Mouse (Mus musculus): Measurements from ENCODE around the gene Macf1.

GRCm38 (mm10) chr4:123433171-123433570 is 251.0 kb downstream of the Macf1 start:
- TF ChIP-seq POLR2A (IDR thresholded peaks at IDR 0.05; ENCODE audit: insufficient read depth, low read length): no peak
- no peak for TF ChIP-seq CTCF (IDR thresholded peaks at IDR 0.05; ENCODE audit: low read depth, low read length)
- no peak for TF ChIP-seq EP300 (IDR thresholded peaks at IDR 0.05; ENCODE audit: insufficient read depth, low read depth, low read length)

Data from ES-Bruce4 (cell line).